Mouse (Mus musculus): ENCODE data around the gene Rer1.

Rer1 gene

GRCm38 (mm10) chr4:155070921-155071320 is 15.3 kb downstream of the Rer1 start:
- DNase-seq = peak; percentile 83

GRCm38 (mm10) chr4:155070199-155070598 is 16.0 kb downstream of the Rer1 start:
- no peak for DNase-seq

DNA sequence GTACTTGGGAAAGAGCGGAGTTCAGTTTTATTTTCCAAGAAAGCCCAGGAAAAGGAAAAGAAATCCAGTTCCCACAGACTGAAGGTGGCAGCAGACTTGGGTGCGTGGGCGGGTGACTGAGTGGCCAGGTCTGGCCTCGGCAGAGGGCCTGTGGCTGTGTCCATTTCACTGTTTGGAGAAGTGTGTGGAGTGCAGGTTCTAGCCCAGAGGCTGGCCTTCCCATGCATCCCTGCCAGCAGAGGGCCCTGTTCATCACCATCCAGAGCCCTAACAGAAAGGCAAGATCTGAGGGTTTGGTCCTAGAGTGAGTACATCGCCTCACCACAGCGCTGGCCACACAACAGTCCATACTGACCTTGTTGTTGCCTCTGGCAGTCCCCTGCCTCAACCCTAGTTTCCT is 17.0 kb downstream of the Rer1 start:
- DNase-seq = no peak

GRCm38 (mm10) chr4:155068357-155068972 is 17.7 kb downstream of the Rer1 start:
- no peak for DNase-seq

GRCm38 (mm10) chr4:155066834-155067522 is 19.2 kb downstream of the Rer1 start, which contains the start of gene Pex10:
Pex10 (plus strand) TSS chr4:155067016.
- DNase-seq = peak; percentile 95

- DNase-seq = peak; percentile 87
Observed at GRCm38 (mm10) chr4:155065970-155066833, 20.0 kb downstream of the Rer1 start.

DNA sequence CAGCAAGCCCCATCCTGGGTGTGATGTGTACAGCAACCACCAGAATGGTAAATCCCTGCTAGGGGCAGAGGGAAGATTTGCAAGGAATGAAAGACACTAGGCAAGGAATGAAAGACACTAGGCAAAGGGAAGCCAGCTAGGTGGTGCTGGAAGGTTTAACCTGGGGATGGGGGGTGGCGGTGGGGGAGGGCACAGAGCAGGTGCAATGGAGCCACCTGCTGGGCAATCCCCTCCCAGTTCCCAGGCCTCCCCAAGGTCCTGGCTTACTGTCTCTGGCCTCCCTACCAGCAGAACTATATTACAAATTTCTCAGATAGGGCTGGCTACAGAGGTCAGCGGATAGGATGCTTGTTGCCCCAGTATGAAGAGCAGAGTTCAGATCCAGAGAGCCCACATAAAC is 21.7 kb downstream of the Rer1 start:
- no peak for DNase-seq

DNA sequence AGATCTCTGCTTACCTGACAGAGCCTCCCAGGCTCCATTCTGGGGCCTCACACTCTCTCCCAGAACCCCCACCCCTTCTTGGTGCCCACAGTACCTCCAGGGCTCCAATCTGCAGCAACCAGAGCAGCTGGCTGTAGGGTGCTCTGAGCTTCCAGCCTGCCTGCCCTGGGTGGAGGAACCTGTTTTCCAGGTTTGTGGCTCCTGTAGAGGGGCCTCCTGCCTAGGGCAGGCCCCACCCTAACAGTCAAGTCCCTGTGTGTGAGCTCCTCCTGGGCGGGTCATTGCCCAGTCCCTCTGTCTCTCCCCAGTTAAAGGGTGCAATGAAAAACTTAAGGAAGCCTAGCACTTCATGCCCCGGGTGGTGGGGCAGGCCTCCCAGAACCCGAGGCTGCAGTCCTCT is 22.3 kb downstream of the Rer1 start:
- peak; percentile 30 for DNase-seq

DNA sequence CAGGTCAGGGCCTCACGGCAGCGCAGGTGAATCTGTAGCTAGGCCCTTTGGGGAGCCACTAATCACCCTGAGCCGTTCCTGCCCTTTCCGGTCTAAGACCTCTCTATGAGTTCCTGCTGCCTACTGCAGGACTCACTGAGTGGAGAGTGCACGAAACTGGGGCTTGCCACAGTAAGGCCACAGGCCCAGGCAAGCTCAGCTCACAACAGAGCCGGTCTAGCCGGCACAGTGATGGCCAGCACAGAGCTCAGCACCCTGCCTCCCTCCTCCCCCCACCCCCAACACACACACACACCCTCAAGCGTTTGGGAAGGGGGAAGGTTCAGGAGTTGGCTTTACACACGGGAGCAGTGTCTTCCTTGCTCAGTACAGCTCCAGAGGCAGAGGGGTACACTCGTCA is 27.9 kb downstream of the Rer1 start:
- no peak for DNase-seq

- DNase-seq = no peak
Observed at GRCm38 (mm10) chr4:155056724-155057123, 29.5 kb downstream of the Rer1 start, which contains the start of gene Plch2. Plch2 (minus strand) TSS chr4:155056784.

- no peak for DNase-seq
Observed at GRCm38 (mm10) chr4:155050116-155050515, 36.1 kb downstream of the Rer1 start.

DNA sequence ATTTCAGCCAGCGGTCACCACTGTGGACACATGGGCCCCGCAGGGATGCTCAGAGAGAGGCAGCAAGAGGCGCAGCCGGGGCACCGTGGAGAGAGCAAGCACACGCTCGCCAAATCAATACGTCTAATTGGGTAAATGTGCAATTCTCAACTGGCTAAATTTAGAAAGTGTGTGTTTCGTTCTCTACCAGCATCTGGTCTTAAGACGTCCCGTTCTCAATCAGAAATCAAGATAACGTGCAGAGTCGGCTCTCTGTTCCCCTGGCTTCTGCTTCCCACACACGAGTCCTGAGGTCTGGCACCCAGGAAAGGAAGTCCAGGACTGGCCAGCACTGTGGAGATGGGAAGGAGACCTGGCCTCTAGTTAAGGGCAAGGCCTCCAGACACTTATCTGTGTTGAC is 39.5 kb downstream of the Rer1 start:
- DNase-seq = no peak

DNA sequence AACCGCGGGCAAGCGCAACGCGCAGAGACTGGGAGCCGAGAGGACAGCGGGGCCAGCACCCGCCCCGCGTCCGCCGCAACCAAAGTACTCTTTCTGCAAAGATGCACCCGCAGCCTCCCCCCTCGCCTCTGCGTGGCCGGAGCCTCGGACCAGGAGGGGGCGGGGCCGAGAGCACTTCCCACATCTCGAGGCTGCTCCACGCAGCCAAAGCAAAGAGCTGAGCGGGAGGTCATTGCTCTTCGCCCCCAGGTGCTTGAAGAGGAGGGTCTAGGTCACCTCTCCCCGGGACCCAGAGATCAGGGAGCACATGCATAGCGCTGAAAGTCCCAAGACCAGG is 42.9 kb downstream of the Rer1 start:
- no peak for DNase-seq

DNA sequence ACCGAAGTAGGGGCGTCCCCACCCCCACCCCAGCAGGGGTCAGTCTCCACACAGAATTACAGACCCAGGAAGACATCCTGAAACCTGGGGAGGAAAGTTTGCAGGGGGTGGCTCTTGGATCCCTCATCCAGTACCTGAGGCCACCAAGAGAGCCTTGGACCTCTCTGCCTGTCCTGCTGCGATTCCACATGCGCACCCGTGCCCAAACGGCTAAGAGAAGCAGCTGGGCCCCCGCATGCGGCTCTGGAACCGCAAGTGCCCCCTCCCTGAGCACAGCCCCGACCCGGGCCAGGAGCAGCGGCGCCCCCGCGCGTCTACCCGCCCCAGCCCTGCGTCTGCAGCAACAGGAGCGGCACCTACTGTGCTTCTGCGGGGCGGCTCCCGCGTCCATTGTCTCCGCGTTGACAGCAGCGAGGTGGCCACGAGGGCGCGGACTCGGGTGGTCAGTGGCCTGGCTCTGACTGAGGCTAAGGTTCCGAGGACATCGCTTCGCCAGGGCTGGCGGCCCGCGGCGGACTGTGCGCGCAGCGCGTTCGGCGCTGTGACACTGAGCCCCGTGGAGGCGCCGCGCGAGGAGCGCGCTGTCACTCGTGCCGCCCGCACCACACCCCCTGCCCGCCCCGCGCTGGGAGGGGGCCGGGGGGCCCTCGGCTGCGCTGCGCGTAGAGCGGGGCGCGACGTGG is 43.4 kb downstream of the Rer1 start:
- no peak for DNase-seq

- DNase-seq = no peak
Observed at GRCm38 (mm10) chr4:155040696-155041095, 45.5 kb downstream of the Rer1 start.

DNA sequence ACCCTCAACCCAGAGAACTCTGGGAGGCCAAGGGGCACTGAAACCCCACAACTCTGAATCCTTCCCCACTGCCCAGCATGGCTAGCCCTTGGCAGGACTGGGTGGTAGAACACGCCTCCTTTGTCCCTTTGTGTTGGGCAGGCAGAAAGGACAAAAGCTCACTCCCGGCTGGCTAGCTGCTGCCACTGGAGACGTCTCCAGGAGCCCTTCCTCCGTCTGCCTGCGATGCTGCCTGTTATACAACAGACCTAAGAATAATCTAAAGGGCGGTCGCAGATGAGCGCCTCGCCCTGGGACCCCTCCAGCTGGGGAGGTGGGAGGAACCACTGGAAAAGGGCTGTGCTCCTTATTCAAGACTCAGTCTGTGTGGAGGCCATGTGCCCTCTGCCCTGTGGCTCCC is 46.0 kb downstream of the Rer1 start:
- DNase-seq = no peak

GRCm38 (mm10) chr4:155034787-155035186 is 51.4 kb downstream of the Rer1 start:
- no peak for DNase-seq

- no peak for DNase-seq
Observed at GRCm38 (mm10) chr4:155034202-155034601, 52.0 kb downstream of the Rer1 start.

DNA sequence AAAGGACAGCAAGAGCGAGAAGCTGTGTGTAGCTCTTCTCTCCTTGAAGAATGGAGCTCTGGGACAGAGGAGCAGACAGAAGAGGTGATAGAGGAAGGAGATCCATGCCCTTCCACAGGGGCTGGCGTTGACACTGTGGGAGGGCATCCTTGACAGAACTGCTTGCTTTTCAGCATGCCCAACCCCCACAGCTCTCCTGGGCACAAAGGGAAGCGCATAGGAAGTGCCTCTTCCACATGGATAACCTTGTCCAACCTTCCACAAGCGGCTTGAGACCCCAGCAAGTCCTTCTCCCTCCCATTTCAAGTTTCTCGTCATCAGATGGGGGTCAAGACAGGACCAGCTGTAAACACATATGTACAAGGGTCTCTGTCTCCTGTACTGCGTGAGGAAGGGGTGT is 53.1 kb downstream of the Rer1 start:
- DNase-seq = no peak

GRCm38 (mm10) chr4:155024170-155025010 is 61.8 kb downstream of the Rer1 start:
- DNase-seq = no peak
